Mouse (Mus musculus): ENCODE measurements around the gene Tmem240. TPM values are rescaled to one million over a fixed set of nuclear protein-coding genes. Genes with fewer than 3 reads are reported as not detected.
"Not testable (repeated sequence)": the region's sequence is repeated elsewhere in the genome, so short reads cannot be mapped to it uniquely, and the experiment has no call there.

Gene Tmem240
- polyA plus RNA-seq, 1 experiment from 2014 or later: 6.5 TPM

DNA sequence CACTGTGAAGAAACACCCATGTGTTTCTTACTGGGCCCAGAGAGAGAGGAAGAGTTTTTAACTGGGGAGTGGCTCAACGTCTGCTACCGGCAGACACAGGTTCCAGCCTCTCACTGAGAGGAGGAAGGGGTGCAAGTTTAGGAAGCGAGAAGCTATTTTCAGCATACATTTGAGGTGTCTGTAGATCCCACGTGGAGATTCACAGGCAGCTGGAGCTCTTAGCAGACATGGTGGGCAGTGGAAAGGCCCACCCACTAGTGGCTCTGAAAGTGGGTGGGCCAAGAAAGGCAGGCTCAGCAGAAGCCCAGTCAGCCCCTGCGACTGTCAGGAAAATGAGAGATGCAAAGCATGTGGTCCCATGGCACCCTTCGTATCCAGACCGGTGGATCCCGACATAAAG lies 3.7 kb downstream of the Tmem240 start:
- H3K9ac ChIP-seq: no peak overlapping the region
- H3K4me3 ChIP-seq: no peak overlapping the region
- H3K36me3 ChIP-seq: peaks cover 56% of the 10 kb centered on the region
- WGBS: 71% methylated on average over 8 of the region's 8 CpGs
- no peak overlapping the region for H3K4me2 ChIP-seq (replicated peaks)
- H3K4me1 ChIP-seq: peaks cover 27% of the 10 kb centered on the region
- H3K27ac ChIP-seq: no peak overlapping the region
- H3K9me3 ChIP-seq: no peaks in the 10 kb centered on the region
- no peak for ATAC-seq (ENCODE audit: low FRiP score, low read depth)
- no peaks in the 10 kb centered on the region for H3K27me3 ChIP-seq (replicated peaks)

- H3K27me3 ChIP-seq (replicated peaks): no peaks in the 10 kb centered on the region
- no peaks in the 10 kb centered on the region for H3K9me3 ChIP-seq
- peaks cover 60% of the 10 kb centered on the region for H3K36me3 ChIP-seq
- no peak overlapping the region for H3K4me3 ChIP-seq
- no peak overlapping the region for H3K4me2 ChIP-seq (replicated peaks)
- no peak overlapping the region for H3K27ac ChIP-seq
- ATAC-seq (ENCODE audit: low FRiP score, low read depth): no peak
- 79% methylated on average over 6 of the region's 6 CpGs for WGBS
- H3K9ac ChIP-seq: no peak overlapping the region
- H3K4me1 ChIP-seq: peaks cover 21% of the 10 kb centered on the region
These were observed 4.6 kb downstream of the Tmem240 start for GRCm38 (mm10) chr4:155739152-155739551.

DNA sequence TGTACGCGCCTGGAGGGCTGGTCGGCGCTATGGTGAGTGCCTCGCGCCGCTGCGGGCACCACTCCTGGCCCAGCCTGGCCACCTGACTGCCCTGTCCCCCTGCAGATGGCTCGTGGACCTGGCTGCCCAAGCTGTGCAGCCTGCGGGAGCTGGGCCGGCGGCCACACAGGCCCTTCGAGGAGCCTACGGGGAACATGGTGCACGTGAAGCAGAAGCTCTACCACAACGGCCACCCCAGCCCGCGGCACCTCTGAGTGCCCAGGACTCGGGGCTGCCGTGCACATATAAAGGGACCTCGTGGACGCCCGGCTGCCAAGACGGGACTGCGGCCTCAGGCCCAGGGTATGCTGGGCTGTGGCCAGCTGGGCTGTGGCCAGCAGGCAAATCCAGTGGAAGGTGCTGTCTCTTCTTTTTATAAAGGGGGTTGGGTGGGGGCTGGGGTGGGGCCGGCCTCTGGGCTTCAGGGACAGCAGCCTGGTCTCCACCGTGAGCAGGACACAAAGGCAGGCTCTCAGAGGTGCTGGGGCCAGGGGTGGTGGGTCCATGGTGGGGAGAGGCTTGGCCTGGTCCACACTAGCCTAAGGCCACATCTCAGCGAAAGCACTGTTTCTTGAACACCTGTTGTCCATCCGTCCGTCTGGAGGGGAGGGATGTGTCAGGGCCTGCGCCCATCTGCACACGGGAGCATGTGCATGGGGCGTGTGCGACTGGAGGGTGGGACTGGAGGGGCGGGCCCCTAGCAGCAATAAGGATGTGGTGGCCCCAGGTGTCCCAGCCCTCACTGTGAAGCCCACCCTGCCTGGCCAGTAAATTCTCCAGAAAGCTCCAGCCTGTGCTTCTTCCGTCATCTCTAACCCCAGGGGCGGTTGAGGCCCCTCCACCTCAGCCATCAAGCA lies 5.4 kb downstream of the Tmem240 start:
- Histone ChIP-seq H3K36me3 (peaks cover 68% of the 10 kb centered on the region), H3K4me1 (peaks cover 17% of the 10 kb centered on the region), H3K4me3 (no peak overlapping the region), H3K27ac (no peak overlapping the region), H3K9me3 (no peaks in the 10 kb centered on the region), H3K4me2 (replicated peaks) (no peak overlapping the region), H3K9ac (no peak overlapping the region), H3K27me3 (replicated peaks) (no peaks in the 10 kb centered on the region)
- ATAC-seq (ENCODE audit: low FRiP score, low read depth): no peak
- WGBS: 85% methylated on average over 37 of the region's 37 CpGs

GRCm38 (mm10) chr4:155740681-155741080 lies 6.1 kb downstream of the Tmem240 start:
- H3K27me3 ChIP-seq (replicated peaks); H3K9me3 ChIP-seq; H3K4me2 ChIP-seq (replicated peaks); H3K9ac ChIP-seq; ATAC-seq (ENCODE audit: low FRiP score, low read depth); H3K27ac ChIP-seq; H3K4me3 ChIP-seq: not testable (repeated sequence)
- Histone ChIP-seq H3K36me3 (peaks cover 74% of the 10 kb centered on the region), H3K4me1 (peaks cover 13% of the 10 kb centered on the region)
- WGBS: 92% methylated on average over 10 of the region's 10 CpGs

GRCm38 (mm10) chr4:155742684-155743083 lies 8.1 kb downstream of the Tmem240 start:
- Histone ChIP-seq H3K9ac (no peak overlapping the region), H3K36me3 (peaks cover 81% of the 10 kb centered on the region)
- 89% methylated on average over 5 of the region's 5 CpGs for WGBS

DNA sequence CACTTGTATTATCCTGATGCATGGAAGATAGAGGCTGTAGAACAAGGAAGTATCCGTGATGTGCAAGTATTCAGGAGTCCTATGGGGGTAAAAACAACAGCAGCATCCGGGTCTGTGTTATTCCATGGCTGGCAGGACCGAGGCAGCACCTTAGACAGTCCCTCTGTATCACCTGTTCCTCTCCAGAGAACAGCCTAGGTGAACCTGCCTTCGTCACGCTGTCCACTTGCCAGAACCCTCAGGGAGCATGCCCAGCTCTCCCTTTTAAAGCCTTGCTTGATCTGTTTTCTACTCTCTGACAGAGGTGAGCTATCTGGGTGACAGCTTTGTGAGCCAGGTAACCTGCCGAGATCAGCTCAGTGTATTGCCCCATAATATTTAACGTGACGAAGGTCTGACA lies 9.9 kb downstream of the Tmem240 start:
- Histone ChIP-seq H3K4me2 (replicated peaks) (no peak overlapping the region), H3K9me3 (no peaks in the 10 kb centered on the region), H3K36me3 (peaks cover 91% of the 10 kb centered on the region), H3K4me1 (no peaks in the 10 kb centered on the region), H3K4me3 (no peak overlapping the region), H3K9ac (no peak overlapping the region), H3K27me3 (replicated peaks) (no peaks in the 10 kb centered on the region), H3K27ac (no peak overlapping the region)
- 94% methylated on average over 8 of the region's 8 CpGs for WGBS
- no peak for ATAC-seq (ENCODE audit: low FRiP score, low read depth)

More at GRCm38 (mm10) chr4:155742684-155743083, 8.1 kb downstream of the Tmem240 start:
- no peaks in the 10 kb centered on the region for H3K9me3 ChIP-seq
- H3K4me1 ChIP-seq: no peaks in the 10 kb centered on the region
- no peak overlapping the region for H3K4me2 ChIP-seq (replicated peaks)
- no peak overlapping the region for H3K27ac ChIP-seq
- H3K27me3 ChIP-seq (replicated peaks): no peaks in the 10 kb centered on the region
- ATAC-seq (ENCODE audit: low FRiP score, low read depth): no peak
- no peak overlapping the region for H3K4me3 ChIP-seq

GRCm38 (mm10) chr4:155745136-155745535 lies 10.5 kb downstream of the Tmem240 start:
- Histone ChIP-seq H3K27me3 (replicated peaks) (no peaks in the 10 kb centered on the region), H3K4me1 (no peaks in the 10 kb centered on the region), H3K4me2 (replicated peaks) (no peak overlapping the region), H3K9ac (no peak overlapping the region), H3K9me3 (no peaks in the 10 kb centered on the region), H3K36me3 (peaks cover 91% of the 10 kb centered on the region), H3K4me3 (no peak overlapping the region), H3K27ac (no peak overlapping the region)
- ATAC-seq (ENCODE audit: low FRiP score, low read depth): no peak
- WGBS: 93% methylated on average over 5 of the region's 5 CpGs

GRCm38 (mm10) chr4:155746036-155746548 lies 11.5 kb downstream of the Tmem240 start:
- Histone ChIP-seq H3K36me3 (peaks cover 91% of the 10 kb centered on the region), H3K27ac (no peak overlapping the region), H3K4me2 (replicated peaks) (no peak overlapping the region), H3K4me1 (no peaks in the 10 kb centered on the region), H3K9ac (no peak overlapping the region), H3K27me3 (replicated peaks) (no peaks in the 10 kb centered on the region), H3K9me3 (no peaks in the 10 kb centered on the region), H3K4me3 (no peak overlapping the region)
- WGBS: 90% methylated on average over 8 of the region's 8 CpGs
- ATAC-seq (ENCODE audit: low FRiP score, low read depth): no peak

DNA sequence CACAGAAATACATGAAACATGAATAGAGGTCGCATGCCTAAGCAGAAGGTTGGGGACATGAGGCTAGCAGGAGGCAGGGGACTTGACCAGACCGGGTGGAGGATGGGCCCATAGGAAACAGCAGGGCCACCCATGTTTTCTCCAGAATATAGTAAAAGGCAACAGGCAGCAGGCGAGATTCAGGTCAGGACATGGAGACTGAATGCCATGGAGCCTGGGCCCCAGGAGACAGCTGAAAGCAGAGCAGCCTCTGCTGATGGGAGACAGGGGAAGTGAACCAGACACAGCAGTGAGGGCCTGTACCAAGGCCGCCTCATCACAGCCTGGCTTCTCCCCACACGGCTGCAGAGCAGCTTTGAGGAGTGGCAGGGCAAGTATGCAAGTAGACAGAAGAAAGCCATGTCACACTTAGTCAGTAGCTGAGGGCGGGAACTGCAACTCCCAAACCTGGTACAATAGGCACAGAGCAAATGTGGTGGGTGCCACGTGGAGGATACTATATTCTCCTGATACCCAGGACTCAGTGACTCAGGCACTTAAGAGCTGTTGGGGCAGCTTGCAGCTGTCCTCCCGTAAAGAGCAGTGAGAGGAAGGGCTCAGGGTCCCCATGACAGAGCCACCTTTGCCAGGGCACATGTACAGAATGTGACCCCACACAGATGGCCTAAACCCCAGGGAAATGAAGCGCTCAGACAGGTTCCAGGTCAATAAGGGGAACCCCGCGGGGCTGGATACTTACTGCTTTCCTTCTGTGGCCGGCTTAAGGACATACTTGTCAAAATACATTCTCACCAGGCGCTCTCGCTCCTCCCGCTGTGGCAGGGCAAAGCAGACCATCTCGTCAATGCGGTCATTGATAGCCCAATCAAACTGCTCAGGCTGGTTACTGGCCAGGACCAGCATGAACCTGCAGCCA lies 12.2 kb downstream of the Tmem240 start:
- Histone ChIP-seq H3K9ac (no peak overlapping the region), H3K4me1 (no peaks in the 10 kb centered on the region), H3K9me3 (no peaks in the 10 kb centered on the region), H3K4me2 (replicated peaks) (no peak overlapping the region), H3K27ac (no peak overlapping the region), H3K36me3 (peaks cover 91% of the 10 kb centered on the region), H3K4me3 (no peak overlapping the region), H3K27me3 (replicated peaks) (no peaks in the 10 kb centered on the region)
- ATAC-seq (ENCODE audit: low FRiP score, low read depth): no peak
- 92% methylated on average over 17 of the region's 17 CpGs for WGBS

- ATAC-seq (ENCODE audit: low FRiP score, low read depth): no peak
- H3K27me3 ChIP-seq (replicated peaks): no peaks in the 10 kb centered on the region
- H3K4me2 ChIP-seq (replicated peaks): no peak overlapping the region
- H3K36me3 ChIP-seq: peaks cover 49% of the 10 kb centered on the region
- no peak overlapping the region for H3K9ac ChIP-seq
- H3K27ac ChIP-seq: no peak overlapping the region
- H3K4me3 ChIP-seq: no peak overlapping the region
- peaks cover 26% of the 10 kb centered on the region for H3K4me1 ChIP-seq
- no peaks in the 10 kb centered on the region for H3K9me3 ChIP-seq
- WGBS: 90% methylated on average over 12 of the region's 12 CpGs
These were observed 22.4 kb downstream of the Tmem240 start for GRCm38 (mm10) chr4:155757011-155757410.

DNA sequence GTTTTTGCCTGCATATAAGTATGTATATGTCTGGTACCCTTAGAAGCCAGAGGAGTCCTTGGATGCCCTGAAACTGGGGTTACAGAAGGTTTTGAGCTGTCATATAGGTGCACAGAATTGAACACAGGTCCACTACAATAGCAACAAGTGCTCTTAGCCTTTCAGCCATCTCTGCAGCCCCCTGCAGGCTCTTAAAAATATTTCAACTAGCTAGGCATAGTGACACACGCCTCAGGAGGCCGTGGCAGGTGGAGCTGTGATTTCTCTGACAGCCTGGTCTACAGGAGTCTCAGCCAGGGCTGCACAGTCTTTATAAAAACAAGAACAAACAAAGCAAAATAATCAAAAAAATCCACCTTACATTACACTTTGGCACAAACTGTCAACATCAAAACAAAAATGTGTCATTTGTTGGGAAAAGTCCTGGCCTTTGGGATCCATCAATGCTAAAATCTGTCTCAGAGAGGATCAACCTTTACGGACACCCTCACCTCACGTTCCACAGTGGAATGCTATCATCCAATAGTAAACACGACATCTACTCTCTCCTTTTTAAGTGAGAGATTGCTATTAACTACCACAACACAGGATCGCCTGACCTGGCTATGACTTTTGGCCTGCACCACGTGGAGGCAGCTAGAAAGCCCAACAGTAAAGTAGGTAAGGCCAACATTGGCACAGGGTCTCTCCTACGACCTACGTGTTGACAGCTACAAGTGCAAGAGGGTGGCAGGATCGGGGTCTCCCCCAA lies 25.4 kb downstream of the Tmem240 start:
- H3K36me3 ChIP-seq: peaks cover 22% of the 10 kb centered on the region
- H3K9me3 ChIP-seq: no peaks in the 10 kb centered on the region
- peaks cover 26% of the 10 kb centered on the region for H3K4me1 ChIP-seq
- H3K27ac ChIP-seq: no peak overlapping the region
- peak overlapping the region; percentile 78 for H3K9ac ChIP-seq
- ATAC-seq (ENCODE audit: low FRiP score, low read depth): no peak
- peak overlapping the region; percentile 84 for H3K4me3 ChIP-seq
- WGBS: 5% methylated on average over 10 of the region's 10 CpGs
- peak overlapping the region; percentile 97 for H3K4me2 ChIP-seq (replicated peaks)
- no peaks in the 10 kb centered on the region for H3K27me3 ChIP-seq (replicated peaks)

All from neural tube, embryonic 12.5 days (tissue).